21 mouse cellular contexts compared by ENCODE assay signal in the genomic region with DNA sequence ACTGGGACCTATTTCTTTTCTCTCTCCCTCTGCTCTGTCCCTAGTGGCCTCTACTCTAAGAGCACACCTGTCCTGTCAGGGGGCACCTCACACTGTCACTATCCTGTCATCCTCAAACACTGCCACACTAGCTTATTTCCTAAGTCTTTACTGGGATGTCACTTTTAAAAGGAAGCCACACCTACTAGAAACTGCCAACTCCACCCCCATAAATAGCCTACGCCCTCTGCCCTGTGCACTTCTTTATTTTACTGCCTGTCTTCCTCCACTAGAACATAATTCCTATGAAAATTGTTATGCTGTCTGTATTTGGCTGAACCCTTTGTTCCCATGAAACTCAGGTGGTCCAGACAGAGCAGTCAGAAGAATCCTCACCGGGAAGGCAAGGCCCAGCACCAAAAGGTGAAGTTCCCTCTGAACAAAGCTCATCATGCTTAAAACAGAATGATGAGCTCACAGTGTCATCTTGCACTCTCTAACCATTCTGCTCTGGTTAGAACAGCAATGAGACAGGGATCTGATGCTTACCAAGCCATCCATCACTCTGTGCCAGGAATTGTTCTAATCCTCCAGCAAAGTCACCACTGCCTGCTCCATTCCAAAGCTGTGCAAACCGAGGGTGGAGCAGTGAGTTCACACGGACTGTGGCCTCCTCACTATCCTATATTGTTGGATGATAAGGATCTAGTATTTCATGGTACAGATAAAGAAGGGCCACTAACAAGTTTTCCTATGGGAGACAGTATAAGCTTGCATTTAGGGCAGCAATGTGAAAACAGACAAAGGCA.
A peak's percentile ranks its signal among the peaks of the same experiment; 100 is the strongest.
DNase-seq lines count a peak whose midpoint lies in the region; ATAC-seq and TF ChIP-seq lines count a peak whose summit lies in the region.
"Had no signal": no experiment of that assay in that cellular context is flagged by ENCODE, and none has a peak within 500 bp of the region (broad histone marks: within the 10 kb centered on the region; RNA-seq: fewer than 3 reads in every experiment).

No protein-coding gene starts in this region.

- H3K4me1 ChIP-seq in heart, postnatal 0 days (ENCODE audit: control insufficient read depth, insufficient read depth): peaks cover 19% of the 10 kb centered on the region
- H3K4me1 ChIP-seq: embryonic facial prominence, embryonic 13.5 days had no signal

- H3K4me3 ChIP-seq in heart, postnatal 0 days (ENCODE audit: low read depth, low read length): no peak overlapping the region
- H3K4me3 ChIP-seq: embryonic facial prominence, embryonic 13.5 days; forebrain, embryonic 13.5 days; gastrocnemius, adult 2 months; heart, embryonic 13.5 days; hindbrain, embryonic 12.5 days had no signal

- no peaks in the 10 kb centered on the region for H3K27me3 ChIP-seq in heart, postnatal 0 days (ENCODE audit: control insufficient read depth, insufficient read depth, low read length)
- H3K27me3 ChIP-seq: embryonic facial prominence, embryonic 13.5 days; forebrain, embryonic 13.5 days; heart, embryonic 13.5 days; hindbrain, embryonic 12.5 days had no signal

- no peak; the same call in 1 of the 2 replicates for TF ChIP-seq CTCF in heart, postnatal 0 days (IDR thresholded peaks at IDR 0.05; ENCODE audit: low read depth)

- 77% methylated on average over 4 of the region's 4 CpGs for WGBS in heart, postnatal 0 days

- no peaks in the 10 kb centered on the region for H3K9me3 ChIP-seq in heart, postnatal 0 days (replicated peaks; ENCODE audit: control insufficient read depth, low read length)
- H3K9me3 ChIP-seq: embryonic facial prominence, embryonic 13.5 days; forebrain, embryonic 13.5 days; heart, embryonic 13.5 days; hindbrain, embryonic 12.5 days had no signal

- peak overlapping the region; percentile 62 for H3K27ac ChIP-seq in heart, postnatal 0 days (ENCODE audit: low read depth)
- H3K27ac ChIP-seq: embryonic facial prominence, embryonic 13.5 days; forebrain, embryonic 13.5 days; gastrocnemius, adult 2 months; heart, embryonic 13.5 days; hindbrain, embryonic 12.5 days had no signal

- 0 out of 2 replicates have a peak overlapping the region, but pooled peaks have one; percentile 5 for H3K9ac ChIP-seq in heart, postnatal 0 days (replicated peaks; ENCODE audit: low read depth, low read length)
- H3K9ac ChIP-seq: embryonic facial prominence, embryonic 13.5 days; forebrain, embryonic 13.5 days; heart, embryonic 13.5 days; hindbrain, embryonic 12.5 days had no signal

- no peak overlapping the region for H3K4me2 ChIP-seq in heart, postnatal 0 days (ENCODE audit: low read depth, low read length)
- H3K4me2 ChIP-seq: embryonic facial prominence, embryonic 13.5 days; forebrain, embryonic 13.5 days; heart, embryonic 13.5 days; hindbrain, embryonic 12.5 days had no signal

- DNase-seq in heart, adult 11 months: peak; percentile 69
- no peak for DNase-seq in heart, adult 8-10 months (ENCODE audit: low spot score)
- no peak for DNase-seq in heart, postnatal 0 days (ENCODE audit: low spot score)
- no peak for DNase-seq in heart, postnatal 4 days
- peak; percentile 19 for DNase-seq in testis, postnatal 10 days (ENCODE audit: low spot score)
- DNase-seq in testis, postnatal 14 days (ENCODE audit: low spot score): no peak
- DNase-seq: adrenal gland, postnatal 14 days; B cell, adult 2 months; cerebellum, adult 18-20 months; cerebellum, adult 9-11 months; cerebellum, postnatal 36 days; gastrocnemius, adult 2 months; gastrocnemius, postnatal 25 days had no signal

- 0 out of 2 replicates have a peak, but pooled peaks cover 2% of the 10 kb centered on the region for H3K36me3 ChIP-seq in heart, postnatal 0 days (replicated peaks; ENCODE audit: control insufficient read depth, insufficient read depth, low read length)
- H3K36me3 ChIP-seq: embryonic facial prominence, embryonic 13.5 days; hindbrain, embryonic 12.5 days had no signal

- peak; percentile 49; the same call in 1 of the 2 replicates for ATAC-seq in heart, postnatal 0 days (ENCODE audit: insufficient read depth, low read depth)
- ATAC-seq in megakaryocyte, adult 5-6 weeks (ENCODE audit: poor library complexity, severe bottlenecking): peak; percentile 47; the same call in 1 of the 2 replicates
- ATAC-seq: CD4-positive, CD25-positive, alpha-beta regulatory T cell, adult 4 months; forebrain, embryonic 13.5 days; hindbrain, embryonic 16.5 days; inflammation-experienced regulatory T-cells, adult 6 months had no signal

- no peak for TF ChIP-seq EP300 in heart, postnatal 0 days (IDR thresholded peaks at IDR 0.05; ENCODE audit: low read depth)

Comparison
In these comparisons a context has a peak if more than half of its experiments do, and no peak if none do; other contexts are left out.
1. DNase-seq: peak in heart, adult 11 months (single experiment) and testis, postnatal 10 days (single experiment); none in heart, adult 8-10 months (single experiment), heart, postnatal 0 days (single experiment), heart, postnatal 4 days (single experiment) and testis, postnatal 14 days (single experiment).